Mouse (Mus musculus) megakaryocyte, embryonic 14.5 days (primary cell): ENCODE measurements around the gene Adssl1.

ENCODE experiments used
- FLI1 ChIP-seq: IDR thresholded peaks from 2 replicates; pipeline ENCODE4 v1.6.1; 2012; ENCODE audit warnings: low read length, inconsistent platforms, mixed read lengths
- GATA1 ChIP-seq: IDR thresholded peaks from 3 replicates; pipeline ENCODE4 v1.6.1; 2012; ENCODE audit warnings: mixed read lengths, low read length, inconsistent platforms, borderline replicate concordance

- TF ChIP-seq GATA1 (no peak), FLI1 (no peak)
Observed at GRCm38 (mm10) chr12:112653157-112653824, 33.4 kb downstream of the Adssl1 start.
